Mouse (Mus musculus): Measurements from ENCODE around the gene Plcb3.

DNA sequence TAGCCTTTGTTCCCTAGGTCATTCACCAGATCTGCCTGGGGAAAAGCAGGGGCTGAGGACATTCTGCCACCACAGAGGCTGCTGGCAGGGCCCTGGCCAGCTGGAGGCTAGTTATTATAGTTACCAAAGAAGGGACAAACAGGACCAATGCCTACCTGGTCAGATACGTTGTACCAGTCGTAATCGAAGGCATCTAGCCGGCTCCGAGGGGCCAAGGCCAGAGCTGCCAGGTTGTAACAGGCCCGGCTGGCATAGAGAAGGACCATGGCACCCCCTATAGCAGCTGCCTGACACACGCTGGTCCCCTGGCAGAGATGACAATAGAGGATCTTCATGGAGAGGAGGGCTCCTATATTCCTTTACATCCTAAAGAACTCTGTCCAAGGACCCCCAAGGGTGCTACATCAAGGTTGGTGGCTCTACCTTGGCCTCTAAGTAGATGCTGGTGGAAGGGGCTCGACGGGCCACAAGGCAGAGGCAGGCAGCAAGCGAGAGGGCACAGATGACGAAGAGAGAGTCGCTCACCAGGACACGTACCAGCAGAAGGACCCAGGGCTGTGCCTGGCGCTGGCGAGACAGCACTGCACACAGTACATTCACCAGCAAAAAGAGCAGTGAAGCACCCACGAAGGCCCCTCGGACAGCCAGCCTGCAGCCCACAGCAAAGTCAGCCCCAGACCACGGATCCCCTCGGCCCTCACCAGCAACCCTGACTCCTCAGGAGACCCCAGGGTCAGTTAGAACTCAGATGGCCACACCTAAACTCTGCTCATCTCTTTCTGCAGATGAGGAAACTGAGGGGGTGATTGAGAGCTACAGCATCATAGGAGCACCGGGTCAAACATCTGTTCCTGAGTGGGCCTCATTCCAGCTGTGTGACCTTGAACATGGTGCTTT lies 36.9 kb downstream of the Plcb3 start:
- TF ChIP-seq CTCF (IDR thresholded peaks at IDR 0.05; ENCODE audit: low read depth, low read length), result no peak
- no peak for TF ChIP-seq POLR2AphosphoS5 (IDR thresholded peaks at IDR 0.05; ENCODE audit: insufficient replicate concordance, low read depth, low read length)
- TF ChIP-seq TAL1 (conservative IDR thresholded peaks at IDR 0.05; ENCODE audit: low read depth, low read length), result no peak
- no peak for TF ChIP-seq GATA1 (IDR thresholded peaks at IDR 0.05; ENCODE audit: borderline replicate concordance, low read length)
